Mouse (Mus musculus): Measurements from ENCODE around the gene Gm20661. TPM values are rescaled to one million over a fixed set of nuclear protein-coding genes. Genes with fewer than 3 reads are reported as not detected.
A peak's percentile ranks its signal among the peaks of the same experiment; 100 is the strongest.

Gene Gm20661
- polyA plus RNA-seq, 1 experiment from 2014 or later = 1.3 TPM

DNA sequence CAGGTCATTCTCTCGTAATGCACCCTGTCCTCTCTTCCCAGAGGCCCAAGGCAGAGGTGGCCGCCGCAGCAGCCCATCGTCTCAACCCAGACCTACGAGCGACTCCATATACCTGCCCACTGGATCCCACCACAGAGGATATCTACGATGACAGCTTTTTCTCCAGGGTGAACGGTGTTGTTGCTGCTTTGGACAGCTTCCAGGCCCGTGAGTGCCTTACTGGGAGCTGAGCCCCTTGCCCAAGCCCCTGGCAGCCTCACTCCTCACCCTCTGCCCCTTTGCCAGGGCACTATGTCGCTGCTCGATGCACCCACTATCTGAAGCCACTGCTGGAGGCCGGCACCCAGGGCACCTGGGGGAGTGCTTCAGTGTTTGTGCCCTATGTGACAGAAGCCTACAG, 4.0 kb upstream of the Gm20661 start:
- Histone ChIP-seq H3K4me2 (replicated peaks) (no peak overlapping the region), H3K27ac (no peak overlapping the region), H3K36me3 (replicated peaks; ENCODE audit: control insufficient read depth, insufficient read depth) (no peaks in the 10 kb centered on the region), H3K9ac (no peak overlapping the region), H3K27me3 (ENCODE audit: control insufficient read depth, insufficient read depth, low read length) (no peaks in the 10 kb centered on the region), H3K4me1 (replicated peaks; ENCODE audit: control insufficient read depth, insufficient read depth, low read length) (peaks cover 9% of the 10 kb centered on the region; the same call in 1 of the 2 replicates), H3K9me3 (ENCODE audit: control insufficient read depth, low read length) (no peaks in the 10 kb centered on the region), H3K4me3 (replicated peaks; ENCODE audit: low read length) (no peak overlapping the region)
- DNase-seq (ENCODE audit: low spot score) (no peak), ATAC-seq (ENCODE audit: low FRiP score) (no peak)
- WGBS = 91% methylated on average over 12 of the region's 12 CpGs

DNA sequence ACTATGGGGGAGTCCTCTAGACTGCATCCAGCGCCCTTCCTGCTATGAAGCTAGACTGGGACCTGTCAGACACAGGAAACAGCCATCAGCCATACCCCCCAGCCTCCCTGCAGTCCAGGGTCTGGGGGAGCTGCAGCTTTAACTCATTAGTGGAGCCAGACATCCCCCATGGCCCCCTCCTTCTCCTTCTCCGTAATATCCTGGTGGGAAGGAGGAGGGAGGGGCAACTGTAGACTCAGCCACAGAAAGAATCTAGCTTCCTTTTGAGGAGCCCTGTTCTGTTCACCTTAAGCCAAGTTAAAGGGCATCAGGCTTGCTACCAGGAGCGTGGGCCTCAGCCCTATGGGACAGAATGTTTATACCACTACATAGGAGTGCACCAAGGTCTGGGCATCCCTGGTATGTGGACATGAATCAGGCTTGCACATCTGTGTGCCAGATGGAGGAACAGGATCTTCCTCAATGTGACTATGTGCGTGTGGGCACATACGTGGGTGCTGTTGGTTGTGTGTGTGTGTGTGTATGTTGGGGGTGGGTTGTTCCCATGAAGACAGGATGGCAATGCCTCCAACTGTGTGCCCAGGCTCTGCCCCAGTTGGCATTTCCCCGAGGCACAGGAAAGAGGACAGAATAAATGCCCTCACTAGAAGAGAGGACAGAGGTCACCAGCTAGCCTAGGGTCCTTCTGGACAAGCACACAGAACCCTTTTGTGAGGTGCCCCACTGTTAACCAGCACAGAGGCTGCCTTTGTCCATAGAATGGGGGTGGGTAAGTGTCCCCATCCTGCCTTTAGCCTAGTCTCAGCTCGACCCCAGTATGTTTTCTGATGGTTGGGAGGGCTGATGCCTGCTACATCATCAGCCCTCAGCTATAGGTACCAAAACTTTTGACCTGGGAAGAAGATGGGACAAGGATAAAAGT, 913 bp upstream of the Gm20661 start:
- 47% methylated on average over 7 of the region's 7 CpGs for WGBS
- no peaks in the 10 kb centered on the region for H3K36me3 ChIP-seq (replicated peaks; ENCODE audit: control insufficient read depth, insufficient read depth)
- H3K4me1 ChIP-seq (replicated peaks; ENCODE audit: control insufficient read depth, insufficient read depth, low read length) = peaks cover 15% of the 10 kb centered on the region; the same call in 1 of the 2 replicates
- no peaks in the 10 kb centered on the region for H3K9me3 ChIP-seq (ENCODE audit: control insufficient read depth, low read length)
- peak overlapping the region; percentile 91 for H3K4me2 ChIP-seq (replicated peaks)
- H3K9ac ChIP-seq = peak overlapping the region; percentile 21; the same call in 1 of the 2 replicates
- H3K27me3 ChIP-seq (ENCODE audit: control insufficient read depth, insufficient read depth, low read length) = peaks cover 14% of the 10 kb centered on the region
- DNase-seq (ENCODE audit: low spot score) (peak; percentile 30), ATAC-seq (ENCODE audit: low FRiP score) (no peak)
- H3K27ac ChIP-seq = peak overlapping the region; percentile 83
- no peak overlapping the region for H3K4me3 ChIP-seq (replicated peaks; ENCODE audit: low read length)

GRCm38 (mm10) chr9:107983421-107983890, 598 bp downstream of the Gm20661 start:
- no peaks in the 10 kb centered on the region for H3K9me3 ChIP-seq (ENCODE audit: control insufficient read depth, low read length)
- H3K27ac ChIP-seq = peak overlapping the region; percentile 83
- H3K36me3 ChIP-seq (replicated peaks; ENCODE audit: control insufficient read depth, insufficient read depth) = no peaks in the 10 kb centered on the region
- H3K4me1 ChIP-seq (replicated peaks; ENCODE audit: control insufficient read depth, insufficient read depth, low read length) = peaks cover 15% of the 10 kb centered on the region; the same call in 1 of the 2 replicates
- DNase-seq (ENCODE audit: low spot score) (no peak), ATAC-seq (ENCODE audit: low FRiP score) (no peak)
- 48% methylated on average over 4 of the region's 4 CpGs for WGBS
- peaks cover 14% of the 10 kb centered on the region for H3K27me3 ChIP-seq (ENCODE audit: control insufficient read depth, insufficient read depth, low read length)
- H3K4me3 ChIP-seq (replicated peaks; ENCODE audit: low read length) = peak overlapping the region; percentile 65
- peak overlapping the region; percentile 91 for H3K4me2 ChIP-seq (replicated peaks)
- H3K9ac ChIP-seq = no peak overlapping the region; the same call in 1 of the 2 replicates

DNA sequence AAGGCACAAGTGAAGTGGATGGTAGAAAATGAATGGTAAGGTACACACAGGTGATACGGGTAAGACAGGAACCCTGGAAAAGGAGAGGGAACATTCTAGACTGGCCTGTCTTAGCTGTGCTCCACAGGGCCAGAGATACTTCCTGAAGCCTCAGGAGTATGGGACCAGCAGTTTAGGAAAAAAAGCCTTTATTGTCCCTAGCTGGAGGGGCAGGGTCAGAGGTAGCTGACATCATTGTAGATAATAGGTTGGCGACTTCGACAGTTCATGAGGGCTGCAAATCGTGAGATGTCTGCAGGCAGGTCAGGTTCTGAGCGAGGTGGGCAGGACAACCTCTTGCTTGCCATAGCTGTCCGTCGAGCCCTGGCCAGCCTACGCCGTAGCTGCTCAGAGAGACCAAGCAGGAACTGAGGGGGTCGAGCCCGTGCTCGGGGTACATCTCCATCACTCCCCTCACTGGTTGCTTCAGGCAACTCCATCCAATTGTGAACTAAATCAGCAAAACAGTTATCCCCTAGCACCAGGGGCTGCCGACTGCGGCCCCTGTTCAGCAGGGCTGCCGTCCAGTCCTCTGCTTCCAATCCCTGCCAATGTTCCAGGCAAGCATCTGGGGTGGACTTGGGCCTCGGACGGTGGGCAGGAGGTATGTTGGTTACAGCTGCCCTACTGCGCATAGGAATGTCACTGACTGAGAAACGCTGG, 1.3 kb downstream of the Gm20661 start:
- Histone ChIP-seq H3K9me3 (ENCODE audit: control insufficient read depth, low read length) (no peaks in the 10 kb centered on the region), H3K27ac (peak overlapping the region; percentile 75; the same call in 1 of the 2 replicates), H3K4me1 (replicated peaks; ENCODE audit: control insufficient read depth, insufficient read depth, low read length) (peaks cover 15% of the 10 kb centered on the region; the same call in 1 of the 2 replicates), H3K4me2 (replicated peaks) (peak overlapping the region; percentile 91), H3K36me3 (replicated peaks; ENCODE audit: control insufficient read depth, insufficient read depth) (no peaks in the 10 kb centered on the region), H3K4me3 (replicated peaks; ENCODE audit: low read length) (peak overlapping the region; percentile 65), H3K27me3 (ENCODE audit: control insufficient read depth, insufficient read depth, low read length) (peaks cover 14% of the 10 kb centered on the region), H3K9ac (no peak overlapping the region)
- 72% methylated on average over 19 of the region's 19 CpGs for WGBS
- DNase-seq (ENCODE audit: low spot score) = no peak
- ATAC-seq (ENCODE audit: low FRiP score) = no peak

DNA sequence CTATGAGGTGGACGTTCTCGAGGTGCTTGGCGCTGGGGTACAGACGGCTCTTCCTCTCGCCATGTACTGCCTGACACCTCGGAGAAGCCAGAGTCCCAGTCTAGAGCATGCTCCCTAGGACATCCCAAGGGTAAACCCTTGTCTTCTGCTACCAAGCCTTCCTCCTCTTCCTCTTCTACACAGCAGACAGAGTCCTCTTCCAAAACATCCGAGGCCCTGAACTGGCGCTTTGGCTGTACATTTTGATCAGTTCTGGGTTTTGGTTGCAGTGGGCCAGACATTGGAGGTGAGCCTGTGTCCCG, 1.8 kb downstream of the Gm20661 start:
- DNase-seq (ENCODE audit: low spot score) (no peak), ATAC-seq (ENCODE audit: low FRiP score) (no peak)
- 66% methylated on average over 9 of the region's 9 CpGs for WGBS
- peaks cover 15% of the 10 kb centered on the region; the same call in 1 of the 2 replicates for H3K4me1 ChIP-seq (replicated peaks; ENCODE audit: control insufficient read depth, insufficient read depth, low read length)
- H3K9ac ChIP-seq = peak overlapping the region; percentile 68; the same call in 1 of the 2 replicates
- peaks cover 14% of the 10 kb centered on the region for H3K27me3 ChIP-seq (ENCODE audit: control insufficient read depth, insufficient read depth, low read length)
- H3K36me3 ChIP-seq (replicated peaks; ENCODE audit: control insufficient read depth, insufficient read depth) = no peaks in the 10 kb centered on the region
- no peaks in the 10 kb centered on the region for H3K9me3 ChIP-seq (ENCODE audit: control insufficient read depth, low read length)
- H3K4me2 ChIP-seq (replicated peaks) = peak overlapping the region; percentile 91
- H3K4me3 ChIP-seq (replicated peaks; ENCODE audit: low read length) = peak overlapping the region; percentile 65
- H3K27ac ChIP-seq = peak overlapping the region; percentile 62; the same call in 1 of the 2 replicates

DNA sequence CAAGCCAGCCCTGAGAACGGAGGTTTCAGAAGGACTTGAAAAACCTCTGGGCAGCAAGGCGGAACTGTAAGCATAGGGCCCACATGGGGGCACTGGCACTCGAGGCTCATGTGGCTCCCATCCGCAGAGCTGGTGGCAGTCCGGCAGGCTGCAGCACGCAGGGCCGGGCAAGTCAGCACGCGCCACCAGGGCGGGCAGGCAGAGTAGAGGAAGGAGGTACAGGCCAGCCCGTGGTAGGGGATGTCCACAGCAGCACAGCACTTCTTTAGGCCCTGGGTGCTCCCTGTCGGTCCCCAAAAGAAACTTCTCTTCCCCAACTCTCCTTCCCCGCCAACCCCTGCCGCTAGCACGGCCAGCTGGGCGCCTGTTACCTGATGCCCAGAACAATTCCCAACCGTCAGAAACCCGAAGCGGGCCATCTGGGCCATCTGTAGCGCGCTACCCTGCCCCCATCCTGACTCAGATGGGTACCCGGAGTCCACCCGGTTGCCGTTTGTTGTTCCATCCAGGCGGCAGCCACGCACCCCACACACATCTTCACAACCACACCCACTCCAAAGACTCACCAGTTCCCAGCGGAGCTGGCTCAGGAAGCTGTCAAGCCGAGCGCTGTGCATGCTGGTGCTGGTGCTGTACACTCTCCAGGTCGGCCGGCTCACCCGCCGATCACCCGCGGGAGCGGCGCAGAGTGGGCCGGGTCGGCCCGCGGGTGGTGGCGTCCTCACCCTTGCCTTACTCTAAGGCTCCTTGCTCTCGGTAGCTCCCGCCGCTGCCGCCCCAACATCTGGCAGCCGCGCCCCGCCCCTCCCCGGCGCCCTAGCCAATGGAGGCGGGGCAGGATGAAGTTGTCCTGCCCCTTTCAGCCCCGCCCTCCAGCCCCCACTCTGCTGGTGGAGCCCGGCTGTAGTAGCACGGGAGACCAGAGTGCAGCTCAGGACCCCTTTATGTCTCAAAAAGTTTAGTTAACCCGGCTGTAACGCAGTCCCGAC, 2.6 kb downstream of the Gm20661 start, which contains the start of gene Inka1:
Gene Inka1 (minus strand): TSS at position 749 of the 989 bp plus-strand sequence.
- Histone ChIP-seq H3K27me3 (ENCODE audit: control insufficient read depth, insufficient read depth, low read length) (peaks cover 14% of the 10 kb centered on the region), H3K4me1 (replicated peaks; ENCODE audit: control insufficient read depth, insufficient read depth, low read length) (peaks cover 15% of the 10 kb centered on the region; the same call in 1 of the 2 replicates), H3K4me2 (replicated peaks) (peak within 1 kb of the TSS; percentile 91), H3K9me3 (ENCODE audit: control insufficient read depth, low read length) (no peaks in the 10 kb centered on the region), H3K36me3 (replicated peaks; ENCODE audit: control insufficient read depth, insufficient read depth) (no peaks in the 10 kb centered on the region), H3K9ac (peak within 1 kb of the TSS; percentile 68), H3K4me3 (replicated peaks; ENCODE audit: low read length) (peak within 1 kb of the TSS; percentile 65), H3K27ac (peak within 1 kb of the TSS; percentile 62; the same call in 1 of the 2 replicates)
- DNase-seq (ENCODE audit: low spot score) (peak; percentile 63), ATAC-seq (ENCODE audit: low FRiP score) (peak; percentile 74)
- under 1% methylated on average over 55 of the region's 58 CpGs for WGBS

DNA sequence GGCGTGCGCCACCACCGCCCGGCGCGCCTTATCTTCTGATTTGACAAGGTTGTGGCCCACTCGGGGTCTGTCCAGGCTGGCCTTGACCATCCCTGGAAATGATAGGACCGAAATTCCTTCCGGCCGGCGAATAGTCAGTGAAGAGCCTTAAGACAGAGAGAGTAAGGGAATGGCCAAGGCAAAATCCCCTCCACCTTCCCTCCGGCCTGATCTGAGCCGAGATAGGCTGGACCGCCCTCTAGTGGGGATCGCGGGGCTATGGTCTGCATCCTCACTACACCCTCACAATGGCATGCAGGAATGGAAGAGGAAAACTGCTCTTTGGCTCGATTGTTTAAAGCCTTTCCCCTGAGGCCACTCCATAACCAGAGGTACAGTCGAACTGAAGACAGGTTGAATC, 3.5 kb downstream of the Gm20661 start:
- Histone ChIP-seq H3K4me1 (replicated peaks; ENCODE audit: control insufficient read depth, insufficient read depth, low read length) (peaks cover 9% of the 10 kb centered on the region; the same call in 1 of the 2 replicates), H3K4me2 (replicated peaks) (peak overlapping the region; percentile 91), H3K27me3 (ENCODE audit: control insufficient read depth, insufficient read depth, low read length) (peaks cover 14% of the 10 kb centered on the region), H3K9me3 (ENCODE audit: control insufficient read depth, low read length) (no peaks in the 10 kb centered on the region), H3K27ac (no peak overlapping the region), H3K4me3 (replicated peaks; ENCODE audit: low read length) (peak overlapping the region; percentile 65; the same call in 1 of the 2 replicates), H3K36me3 (replicated peaks; ENCODE audit: control insufficient read depth, insufficient read depth) (no peaks in the 10 kb centered on the region), H3K9ac (no peak overlapping the region)
- 6% methylated on average over 18 of the region's 18 CpGs for WGBS
- peak; percentile 81 for DNase-seq (ENCODE audit: low spot score)
- peak; percentile 67; the same call in 1 of the 2 replicates for ATAC-seq (ENCODE audit: low FRiP score)

- Histone ChIP-seq H3K4me1 (replicated peaks; ENCODE audit: control insufficient read depth, insufficient read depth, low read length) (peaks cover 7% of the 10 kb centered on the region; the same call in 1 of the 2 replicates), H3K9ac (no peak overlapping the region), H3K36me3 (replicated peaks; ENCODE audit: control insufficient read depth, insufficient read depth) (no peaks in the 10 kb centered on the region), H3K27me3 (ENCODE audit: control insufficient read depth, insufficient read depth, low read length) (peaks cover 14% of the 10 kb centered on the region), H3K4me3 (replicated peaks; ENCODE audit: low read length) (no peak overlapping the region), H3K9me3 (ENCODE audit: control insufficient read depth, low read length) (no peaks in the 10 kb centered on the region), H3K27ac (no peak overlapping the region), H3K4me2 (replicated peaks) (no peak overlapping the region)
- WGBS = 86% methylated on average over 3 of the region's 3 CpGs
- DNase-seq (ENCODE audit: low spot score) = no peak
- ATAC-seq (ENCODE audit: low FRiP score) = no peak
Observed at GRCm38 (mm10) chr9:107987950-107988349, 5.1 kb downstream of the Gm20661 start.

Data from hindbrain, embryonic 14.5 days (tissue).